13 mouse cellular contexts compared by ENCODE assay signal in genomic region chr4:144950327-144950711, GRCm38 (mm10). TPM values are rescaled to one million over a fixed set of nuclear protein-coding genes. Genes with fewer than 3 reads are reported as not detected.
A peak's percentile ranks its signal among the peaks of the same experiment; 100 is the strongest.
DNase-seq lines count a peak whose midpoint lies in the region; ATAC-seq and TF ChIP-seq lines count a peak whose summit lies in the region.
"Had no signal": no experiment of that assay in that cellular context is flagged by ENCODE, and none has a peak within 500 bp of the region (broad histone marks: within the 10 kb centered on the region; RNA-seq: fewer than 3 reads in every experiment).

No protein-coding gene starts in this region.

- no peak overlapping the region for H3K4me2 ChIP-seq in heart, embryonic 12.5 days
- no peak overlapping the region for H3K4me2 ChIP-seq in lung, postnatal 0 days (replicated peaks; ENCODE audit: low read depth, low read length)
- H3K4me2 ChIP-seq in intestine, embryonic 16.5 days (ENCODE audit: low read depth, low read length) = no peak overlapping the region
- H3K4me2 ChIP-seq in myocyte (ENCODE audit: low read depth) = peak overlapping the region; percentile 48
- H3K4me2 ChIP-seq: forebrain, embryonic 15.5 days had no signal

- no peak overlapping the region for H3ac ChIP-seq in myocyte (ENCODE audit: control insufficient read depth, insufficient read length)

- no peaks in the 10 kb centered on the region for H3K79me2 ChIP-seq in myocyte (ENCODE audit: control insufficient read depth, insufficient read depth)

- no peak for TF ChIP-seq POLR2A in myocyte (IDR thresholded peaks at IDR 0.05; ENCODE audit: insufficient read length, low read depth)

- H3K27me3 ChIP-seq in heart, embryonic 12.5 days (replicated peaks) = no peaks in the 10 kb centered on the region
- no peaks in the 10 kb centered on the region for H3K27me3 ChIP-seq in lung, postnatal 0 days (replicated peaks; ENCODE audit: insufficient read depth, low read length)
- H3K27me3 ChIP-seq in intestine, embryonic 16.5 days (replicated peaks; ENCODE audit: control insufficient read depth, insufficient read depth, low read length) = no peaks in the 10 kb centered on the region
- H3K27me3 ChIP-seq in myocyte (ENCODE audit: control insufficient read depth, insufficient read depth, insufficient read length) = no peaks in the 10 kb centered on the region
- H3K27me3 ChIP-seq: forebrain, embryonic 15.5 days; megakaryocyte, embryonic 14.5 days had no signal

- peaks cover 39% of the 10 kb centered on the region for H3K4me1 ChIP-seq in heart, embryonic 12.5 days (replicated peaks)
- H3K4me1 ChIP-seq in lung, postnatal 0 days (ENCODE audit: insufficient read depth, low read depth, low read length) = peaks cover 20% of the 10 kb centered on the region; the same call in 1 of the 2 replicates
- H3K4me1 ChIP-seq in intestine, embryonic 16.5 days (ENCODE audit: control insufficient read depth, insufficient read depth, low read length) = peaks cover 26% of the 10 kb centered on the region

- WGBS in heart, embryonic 12.5 days = 59% methylated on average over 3 of the region's 3 CpGs
- WGBS in lung, postnatal 0 days = 66% methylated on average over 3 of the region's 3 CpGs
- 57% methylated on average over 3 of the region's 3 CpGs for WGBS in intestine, embryonic 16.5 days

- ATAC-seq in heart, embryonic 12.5 days (ENCODE audit: insufficient number of reproducible peaks, low FRiP score) = no peak
- ATAC-seq in lung, postnatal 0 days = no peak
- ATAC-seq in intestine, embryonic 16.5 days = no peak
- ATAC-seq: CD4-positive, CD25-positive, alpha-beta regulatory T cell, adult 4 months had no signal

- no peak for DNase-seq in heart, adult 18-20 months
- DNase-seq in lung, postnatal 0 days (ENCODE audit: low spot score) = no peak
- DNase-seq in lung, postnatal 10 days = no peak
- no peak for DNase-seq in left cerebral cortex, adult 9 months (ENCODE audit: low spot score in 2 of 2)
- no peak for DNase-seq in urinary bladder, adult 18-20 months (ENCODE audit: low spot score in 2 of 2)
- DNase-seq: embryo, embryonic 11 days; thymus, postnatal 4 days had no signal

- no peak overlapping the region; the same call in 1 of the 2 replicates for H3K9ac ChIP-seq in heart, embryonic 12.5 days
- no peak overlapping the region for H3K9ac ChIP-seq in lung, postnatal 0 days (replicated peaks; ENCODE audit: low read depth)
- no peak overlapping the region for H3K9ac ChIP-seq in intestine, embryonic 16.5 days (ENCODE audit: low read depth, low read length)
- H3K9ac ChIP-seq: forebrain, embryonic 15.5 days had no signal

- TF ChIP-seq CTCF in lung, postnatal 0 days (IDR thresholded peaks at IDR 0.05) = no peak

- no peak overlapping the region for H3K4me3 ChIP-seq in heart, embryonic 12.5 days
- no peak overlapping the region for H3K4me3 ChIP-seq in lung, postnatal 0 days (ENCODE audit: low read depth, low read length)
- H3K4me3 ChIP-seq in intestine, embryonic 16.5 days (ENCODE audit: low read length) = no peak overlapping the region
- H3K4me3 ChIP-seq in myocyte = no peak overlapping the region
- H3K4me3 ChIP-seq: forebrain, embryonic 15.5 days had no signal

- H3K36me3 ChIP-seq in heart, embryonic 12.5 days = no peaks in the 10 kb centered on the region
- no peaks in the 10 kb centered on the region for H3K36me3 ChIP-seq in lung, postnatal 0 days (ENCODE audit: insufficient read depth, low read length)
- H3K36me3 ChIP-seq in intestine, embryonic 16.5 days (ENCODE audit: control insufficient read depth, insufficient read depth, low read length) = no peaks in the 10 kb centered on the region
- H3K36me3 ChIP-seq in myocyte (ENCODE audit: control insufficient read depth, insufficient read depth) = no peaks in the 10 kb centered on the region
- H3K36me3 ChIP-seq: forebrain, embryonic 15.5 days had no signal

- TF ChIP-seq EP300 in lung, postnatal 0 days (IDR thresholded peaks at IDR 0.05) = no peak

- no peaks in the 10 kb centered on the region for H3K9me3 ChIP-seq in heart, embryonic 12.5 days (replicated peaks)
- H3K9me3 ChIP-seq in lung, postnatal 0 days (ENCODE audit: low read length) = no peaks in the 10 kb centered on the region
- H3K9me3 ChIP-seq in intestine, embryonic 16.5 days (ENCODE audit: control insufficient read depth, low read length) = no peaks in the 10 kb centered on the region
- H3K9me3 ChIP-seq: forebrain, embryonic 15.5 days; megakaryocyte, embryonic 14.5 days had no signal

- peak overlapping the region; percentile 73; the same call in 1 of the 2 replicates for H3K27ac ChIP-seq in heart, embryonic 12.5 days (ENCODE audit: poor library complexity, severe bottlenecking)
- H3K27ac ChIP-seq in lung, postnatal 0 days (ENCODE audit: low read length) = peak overlapping the region; percentile 67
- H3K27ac ChIP-seq in intestine, embryonic 16.5 days (ENCODE audit: low read length) = 0 out of 2 replicates have a peak overlapping the region, but pooled peaks have one; percentile 25
- H3K27ac ChIP-seq: forebrain, embryonic 15.5 days had no signal

TF ChIP-seq in myocyte, 11 proteins besides CTCF, POLR2A, EP300 and RAD21:
- no peak for TF ChIP-seq REST (IDR thresholded peaks at IDR 0.05; ENCODE audit: insufficient read depth, insufficient read length)
- TF ChIP-seq MAX (IDR thresholded peaks at IDR 0.05; ENCODE audit: low read depth) = no peak
- no peak for TF ChIP-seq MYOD1 (IDR thresholded peaks at IDR 0.05; ENCODE audit: control insufficient read depth in 1 of 3, insufficient read length in 2 of 3, low read depth in 2 of 3)
- no peak for TF ChIP-seq MYOG (IDR thresholded peaks at IDR 0.05; ENCODE audit: control insufficient read depth in 1 of 3, insufficient read depth in 1 of 3, insufficient read length in 2 of 3, low read depth in 2 of 3)
- TF ChIP-seq SRF (IDR thresholded peaks at IDR 0.05; ENCODE audit: control insufficient read depth, insufficient read length, low read depth) = no peak
- no peak for TF ChIP-seq TCF12 (IDR thresholded peaks at IDR 0.05; ENCODE audit: insufficient read depth, poor library complexity, severe bottlenecking)

RNA-seq across cellular contexts. Expression of gene Dhrs3, which starts 57.7 kb away (rescaled TPM):
- polyA plus RNA-seq in heart, embryonic 12.5 days (2016; fragmentation: Nextera tagmentation; extraction: Ambion mirVana) = 28.4 and 30.0 TPM in 2 replicates
- 100 to 1,000 TPM; 114 to 133 TPM for total RNA-seq in heart, adult 18-20 months (2021)
- polyA plus RNA-seq in lung, postnatal 0 days (2015; fragmentation: Nextera tagmentation; extraction: Ambion mirVana) = 177 and 229 TPM in 2 replicates
- 122 and 132 TPM in 2 replicates for polyA plus RNA-seq in intestine, embryonic 16.5 days (2015; fragmentation: Nextera tagmentation; extraction: Ambion mirVana)
- polyA plus RNA-seq in myocyte (2012; fragmentation: generic; extraction: Trizol) = 5.5 TPM
